Mouse (Mus musculus): ENCODE results near the gene Lmntd1. TPM values are rescaled to one million over a fixed set of nuclear protein-coding genes. Genes with fewer than 3 reads are reported as not detected.

Lmntd1 gene
- polyA plus RNA-seq, 2 experiments, result 0.79 to 0.88 TPM

DNA sequence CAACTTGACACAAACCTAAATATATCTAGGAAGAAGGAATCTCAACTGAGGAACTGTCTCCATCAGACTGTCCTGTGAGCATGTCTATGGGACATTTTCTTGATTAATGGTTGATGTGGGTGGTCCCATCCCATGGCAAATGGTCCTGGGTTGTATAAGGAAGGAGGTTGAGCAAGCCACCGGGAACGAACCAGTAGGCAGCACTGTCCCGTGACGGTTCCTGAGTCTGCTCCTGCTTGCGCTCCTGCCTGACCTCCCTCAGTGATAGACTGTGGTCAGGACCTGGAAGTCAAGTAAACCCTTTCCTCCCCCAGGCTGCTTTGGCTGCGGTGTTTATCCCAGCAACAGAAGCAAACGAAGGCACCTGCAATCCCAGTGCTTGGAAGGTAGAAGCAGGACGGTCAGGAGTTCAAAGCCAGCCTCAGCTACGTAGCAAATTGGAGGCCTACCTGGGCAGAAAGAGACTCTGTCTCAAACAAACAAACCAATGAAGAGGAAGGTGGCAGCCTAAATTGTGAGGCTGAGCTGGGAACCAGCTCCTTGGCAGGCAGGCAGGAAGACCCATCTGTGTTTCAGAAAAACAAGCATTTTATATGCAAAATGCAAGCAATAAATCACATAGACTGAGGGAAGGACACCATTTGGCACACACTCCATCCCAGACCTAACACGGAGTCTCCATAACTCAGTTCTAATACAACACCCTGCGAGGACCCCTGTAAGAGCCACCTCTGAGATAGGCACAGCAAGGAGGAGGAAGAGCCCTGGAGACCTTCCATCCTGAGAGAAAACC, 23.4 kb downstream of the Lmntd1 start:
- H3K4me1 ChIP-seq (ENCODE audit: control insufficient read depth, insufficient read depth, low read length), result peaks cover 27% of the 10 kb centered on the region
- TF ChIP-seq POLR2A (IDR thresholded peaks at IDR 0.05; ENCODE audit: borderline replicate concordance, extremely low read depth, insufficient read depth, insufficient read length), result no peak
- H3K36me3 ChIP-seq (ENCODE audit: control insufficient read depth, insufficient read depth, low read length), result no peaks in the 10 kb centered on the region
- no peak overlapping the region for H3K27ac ChIP-seq (replicated peaks; ENCODE audit: low read depth, low read length)
- H3K4me2 ChIP-seq (replicated peaks; ENCODE audit: low read depth, low read length, severe bottlenecking), result no peak overlapping the region
- 78% methylated on average over 11 of the region's 11 CpGs for WGBS
- H3K27me3 ChIP-seq (ENCODE audit: control insufficient read depth, insufficient read depth, low read length), result no peaks in the 10 kb centered on the region
- ATAC-seq (ENCODE audit: low FRiP score, low read depth) (no peak), DNase-seq (ENCODE audit: low spot score) (no peak)
- H3K4me3 ChIP-seq (replicated peaks; ENCODE audit: low read length), result no peak overlapping the region
- H3K9ac ChIP-seq (ENCODE audit: low read depth, low read length, severe bottlenecking), result no peak overlapping the region
- H3K9me3 ChIP-seq (ENCODE audit: control insufficient read depth, low read length), result no peaks in the 10 kb centered on the region

DNA sequence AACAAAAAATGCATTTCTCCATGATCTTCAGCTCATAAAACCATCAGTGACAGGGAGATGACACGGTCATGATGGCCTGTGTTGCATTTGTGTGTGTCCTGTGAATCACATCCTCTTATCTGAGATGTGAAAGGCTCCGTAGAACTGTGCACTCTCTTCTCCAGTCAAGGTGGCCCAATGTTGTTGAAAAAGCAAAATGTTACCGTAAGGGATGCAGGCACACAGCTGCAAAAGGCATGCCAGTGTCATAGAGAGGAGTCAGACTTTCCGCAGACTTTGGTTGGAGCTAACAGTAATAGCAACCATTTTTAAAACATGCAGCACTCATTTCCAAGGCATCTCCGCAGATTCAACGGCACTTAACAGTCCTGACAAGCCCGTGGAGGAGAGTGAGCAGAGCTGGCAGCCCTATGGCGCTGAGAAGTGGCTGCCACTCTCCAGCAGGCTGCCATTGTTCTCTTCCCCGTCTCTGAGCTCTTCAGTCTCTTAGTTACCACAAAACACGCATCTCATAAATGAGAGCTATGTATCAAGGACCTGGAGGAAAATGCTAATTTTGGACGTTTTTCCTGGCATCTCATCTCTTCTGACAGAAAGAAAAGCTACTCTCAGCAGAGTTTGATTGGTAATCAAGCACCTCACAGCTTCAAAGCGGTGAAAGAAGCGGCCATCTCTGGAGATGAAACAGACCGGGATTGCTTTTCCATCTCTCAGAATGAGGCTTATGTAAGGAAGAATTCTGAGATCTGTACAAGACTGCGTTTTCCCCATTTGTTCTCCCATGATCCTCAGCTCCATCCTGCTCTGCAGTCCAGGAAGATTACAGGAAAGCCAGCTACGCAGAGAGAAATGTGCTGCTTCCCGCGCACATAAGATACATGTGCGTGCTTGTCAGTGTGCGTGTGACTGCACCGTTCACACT, 28.8 kb downstream of the Lmntd1 start:
- H3K4me2 ChIP-seq (replicated peaks; ENCODE audit: low read depth, low read length, severe bottlenecking), result no peak overlapping the region
- no peaks in the 10 kb centered on the region for H3K27me3 ChIP-seq (ENCODE audit: control insufficient read depth, insufficient read depth, low read length)
- no peak overlapping the region for H3K4me3 ChIP-seq (replicated peaks; ENCODE audit: low read length)
- WGBS, result 82% methylated on average over 21 of the region's 21 CpGs
- no peak overlapping the region for H3K27ac ChIP-seq (replicated peaks; ENCODE audit: low read depth, low read length)
- no peak for ATAC-seq (ENCODE audit: low FRiP score, low read depth)
- no peaks in the 10 kb centered on the region for H3K9me3 ChIP-seq (ENCODE audit: control insufficient read depth, low read length)
- TF ChIP-seq POLR2A (IDR thresholded peaks at IDR 0.05; ENCODE audit: borderline replicate concordance, extremely low read depth, insufficient read depth, insufficient read length), result no peak
- no peak for DNase-seq (ENCODE audit: low spot score)
- no peaks in the 10 kb centered on the region for H3K36me3 ChIP-seq (ENCODE audit: control insufficient read depth, insufficient read depth, low read length)
- H3K4me1 ChIP-seq (ENCODE audit: control insufficient read depth, insufficient read depth, low read length), result no peaks in the 10 kb centered on the region; the same call in 1 of the 2 replicates
- no peak overlapping the region for H3K9ac ChIP-seq (ENCODE audit: low read depth, low read length, severe bottlenecking)

DNA sequence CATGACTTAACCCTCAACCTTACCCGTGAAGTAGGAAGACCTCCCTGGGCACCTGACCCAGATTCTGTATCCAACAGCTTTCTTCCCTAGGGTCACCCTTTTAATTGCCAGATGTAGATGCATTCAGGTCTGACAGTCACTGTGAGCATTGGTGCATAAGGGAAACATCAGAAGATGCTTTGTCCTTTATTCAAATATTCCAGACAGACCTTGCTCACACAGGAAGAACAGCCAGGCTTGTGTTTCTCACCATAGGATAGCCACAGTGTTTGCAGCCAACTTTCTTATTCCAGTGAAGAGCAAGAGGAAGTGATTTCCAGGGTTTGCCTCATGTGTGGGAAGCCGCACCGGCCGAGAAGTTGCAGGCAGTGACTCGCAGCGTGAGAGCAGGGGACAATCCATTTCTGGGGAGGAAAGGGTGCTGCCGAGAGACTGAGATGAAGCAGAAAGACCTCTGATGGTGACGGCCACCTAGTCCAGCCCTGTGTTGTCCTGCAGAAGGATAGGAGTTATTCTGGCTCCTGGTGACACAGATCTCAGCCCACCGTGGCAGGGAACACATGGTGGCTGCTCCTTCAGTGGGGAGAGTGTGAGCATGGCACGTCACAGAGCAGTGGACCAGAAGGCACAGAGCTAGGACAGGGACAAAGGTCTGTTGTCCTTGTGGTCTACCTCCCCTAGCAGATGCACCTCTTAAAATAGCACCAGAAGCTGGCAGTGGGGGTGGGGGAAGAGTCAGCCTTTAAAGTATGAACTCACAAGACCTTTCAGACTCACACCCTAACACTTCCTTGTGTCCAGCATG, 32.6 kb downstream of the Lmntd1 start:
- TF ChIP-seq POLR2A (IDR thresholded peaks at IDR 0.05; ENCODE audit: borderline replicate concordance, extremely low read depth, insufficient read depth, insufficient read length), result no peak
- WGBS, result 75% methylated on average over 10 of the region's 10 CpGs
- H3K9me3 ChIP-seq (ENCODE audit: control insufficient read depth, low read length), result no peaks in the 10 kb centered on the region
- H3K36me3 ChIP-seq (ENCODE audit: control insufficient read depth, insufficient read depth, low read length), result no peaks in the 10 kb centered on the region
- DNase-seq (ENCODE audit: low spot score) (no peak), ATAC-seq (ENCODE audit: low FRiP score, low read depth) (no peak)
- H3K9ac ChIP-seq (ENCODE audit: low read depth, low read length, severe bottlenecking), result no peak overlapping the region
- peaks cover 8% of the 10 kb centered on the region for H3K4me1 ChIP-seq (ENCODE audit: control insufficient read depth, insufficient read depth, low read length)
- H3K4me2 ChIP-seq (replicated peaks; ENCODE audit: low read depth, low read length, severe bottlenecking), result no peak overlapping the region
- H3K4me3 ChIP-seq (replicated peaks; ENCODE audit: low read length), result no peak overlapping the region
- H3K27ac ChIP-seq (replicated peaks; ENCODE audit: low read depth, low read length), result no peak overlapping the region
- no peaks in the 10 kb centered on the region for H3K27me3 ChIP-seq (ENCODE audit: control insufficient read depth, insufficient read depth, low read length)

DNA sequence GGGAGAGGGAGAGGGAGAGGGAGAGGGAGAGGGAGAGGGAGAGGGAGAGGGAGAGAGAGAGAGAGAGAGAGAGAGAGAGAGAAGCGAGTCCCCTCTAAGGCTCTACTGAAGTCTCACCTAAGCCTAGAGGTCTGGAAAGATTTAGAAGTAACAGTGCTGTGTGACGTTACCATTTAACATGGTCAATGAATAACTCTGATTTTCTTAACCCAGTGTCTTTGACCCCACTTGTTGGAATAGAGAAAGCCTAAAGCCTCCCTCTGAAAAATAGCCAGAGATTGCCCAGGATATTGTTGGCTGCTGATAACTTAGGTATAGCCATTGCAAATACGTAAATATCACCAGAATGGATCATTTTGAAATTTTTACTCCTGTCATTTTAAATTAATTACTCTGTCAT, 34.4 kb downstream of the Lmntd1 start:
- Histone ChIP-seq H3K27ac (replicated peaks; ENCODE audit: low read depth, low read length) (no peak overlapping the region), H3K36me3 (ENCODE audit: control insufficient read depth, insufficient read depth, low read length) (no peaks in the 10 kb centered on the region), H3K9me3 (ENCODE audit: control insufficient read depth, low read length) (no peaks in the 10 kb centered on the region), H3K4me3 (replicated peaks; ENCODE audit: low read length) (no peak overlapping the region), H3K9ac (ENCODE audit: low read depth, low read length, severe bottlenecking) (no peak overlapping the region), H3K4me2 (replicated peaks; ENCODE audit: low read depth, low read length, severe bottlenecking) (no peak overlapping the region), H3K27me3 (ENCODE audit: control insufficient read depth, insufficient read depth, low read length) (no peaks in the 10 kb centered on the region), H3K4me1 (ENCODE audit: control insufficient read depth, insufficient read depth, low read length) (peaks cover 8% of the 10 kb centered on the region)
- ATAC-seq (ENCODE audit: low FRiP score, low read depth) (no peak), DNase-seq (ENCODE audit: low spot score) (no peak)
- no peak for TF ChIP-seq POLR2A (IDR thresholded peaks at IDR 0.05; ENCODE audit: borderline replicate concordance, extremely low read depth, insufficient read depth, insufficient read length)
- WGBS, result 68% methylated on average over 3 of the region's 3 CpGs
